Mouse (Mus musculus) cerebellum, adult 9-11 months (tissue): ENCODE data around the gene Prmt7.

Source experiments
- DNase-seq: peaks from one replicate; pipeline ENCODE4 v3.0.0; 2022

The Prmt7 gene

GRCm38 (mm10) chr8:106231536-106231935, 20.8 kb downstream of the Prmt7 start:
- no peak for DNase-seq

GRCm38 (mm10) chr8:106232751-106233150, 22.0 kb downstream of the Prmt7 start:
- no peak for DNase-seq

- no peak for DNase-seq
These were observed 24.0 kb downstream of the Prmt7 start for GRCm38 (mm10) chr8:106234567-106235261.

GRCm38 (mm10) chr8:106237106-106237505, 26.4 kb downstream of the Prmt7 start:
- DNase-seq, result peak; percentile 25

- no peak for DNase-seq
These were observed 39.5 kb downstream of the Prmt7 start for GRCm38 (mm10) chr8:106250186-106250585.

GRCm38 (mm10) chr8:106258169-106258568, 47.4 kb downstream of the Prmt7 start:
- DNase-seq, result peak; percentile 30

- peak; percentile 78 for DNase-seq
These were observed 49.0 kb downstream of the Prmt7 start for GRCm38 (mm10) chr8:106259579-106260255.

- DNase-seq, result no peak
These were observed 50.2 kb downstream of the Prmt7 start for GRCm38 (mm10) chr8:106260894-106261293.

GRCm38 (mm10) chr8:106262343-106262742, 51.6 kb downstream of the Prmt7 start:
- DNase-seq, result no peak

- DNase-seq, result no peak
These were observed 53.2 kb downstream of the Prmt7 start for GRCm38 (mm10) chr8:106263928-106264327.

GRCm38 (mm10) chr8:106265398-106265797, 54.7 kb downstream of the Prmt7 start:
- DNase-seq, result no peak

- no peak for DNase-seq
These were observed 58.1 kb downstream of the Prmt7 start for GRCm38 (mm10) chr8:106268710-106269346.

- no peak for DNase-seq
These were observed 60.1 kb downstream of the Prmt7 start for GRCm38 (mm10) chr8:106270804-106271203.

- no peak for DNase-seq
These were observed 60.6 kb downstream of the Prmt7 start for GRCm38 (mm10) chr8:106271378-106271777.

GRCm38 (mm10) chr8:106273468-106273867, 62.7 kb downstream of the Prmt7 start:
- no peak for DNase-seq

GRCm38 (mm10) chr8:106276709-106277317, 66.1 kb downstream of the Prmt7 start:
- DNase-seq, result no peak

GRCm38 (mm10) chr8:106278367-106279042, 67.8 kb downstream of the Prmt7 start:
- no peak for DNase-seq

- DNase-seq, result no peak
These were observed 69.4 kb downstream of the Prmt7 start for GRCm38 (mm10) chr8:106280154-106280553.

- DNase-seq, result no peak
These were observed 70.1 kb downstream of the Prmt7 start for GRCm38 (mm10) chr8:106280844-106281243.

GRCm38 (mm10) chr8:106287445-106287844, 76.7 kb downstream of the Prmt7 start:
- DNase-seq, result no peak

GRCm38 (mm10) chr8:106288732-106289131, 78.0 kb downstream of the Prmt7 start:
- no peak for DNase-seq

GRCm38 (mm10) chr8:106289464-106289863, 78.7 kb downstream of the Prmt7 start:
- DNase-seq, result no peak
